Mouse (Mus musculus): ENCODE measurements around the gene Stx11.

GRCm38 (mm10) chr10:12961546-12961945, 2.6 kb downstream of the Stx11 start:
- no peak for TF ChIP-seq RCOR1 (IDR thresholded peaks at IDR 0.05; ENCODE audit: low read depth, low read length)
- no peak for TF ChIP-seq MYB (IDR thresholded peaks at IDR 0.05; ENCODE audit: low read depth, low read length)
- no peak for TF ChIP-seq ZMIZ1 (IDR thresholded peaks at IDR 0.05; ENCODE audit: low read depth, low read length)
- TF ChIP-seq CTCF (IDR thresholded peaks at IDR 0.05 in 2 of 3, conservative IDR thresholded peaks at IDR 0.05 in 1 of 3; ENCODE audit: control insufficient read depth in 1 of 3, insufficient read depth in 1 of 3, low read depth in 2 of 3, low read length in 3 of 3, poor library complexity in 1 of 3, severe bottlenecking in 1 of 3), result no peak
- TF ChIP-seq EP300 (IDR thresholded peaks at IDR 0.05; ENCODE audit: low read depth in 1 of 2, low read length in 2 of 2), result 0 out of 4 replicates have a peak, but pooled peaks of 1 of the 2 experiments have one; percentile 11
- no peak; the same call in 1 of the 2 replicates for TF ChIP-seq GATA1 (IDR thresholded peaks at IDR 0.05; ENCODE audit: low read depth, low read length)
- TF ChIP-seq NELFE (IDR thresholded peaks at IDR 0.05; ENCODE audit: low read depth, low read length), result no peak
- TF ChIP-seq TAL1 (IDR thresholded peaks at IDR 0.05; ENCODE audit: low read length), result no peak
- TF ChIP-seq ZNF384 (IDR thresholded peaks at IDR 0.05; ENCODE audit: low read depth, low read length), result no peak
- TF ChIP-seq MEF2A (IDR thresholded peaks at IDR 0.05; ENCODE audit: extremely low read depth, insufficient replicate concordance, low read depth, low read length, poor library complexity, severe bottlenecking), result no peak
- TF ChIP-seq ZC3H11A (IDR thresholded peaks at IDR 0.05; ENCODE audit: low read depth, low read length), result no peak

All from MEL (cell line).